Mouse (Mus musculus) heart, embryonic 15.5 days (tissue): ENCODE data around the gene Abca1. TPM values are rescaled to one million over a fixed set of nuclear protein-coding genes. Genes with fewer than 3 reads are reported as not detected.

Experiments used
- ATAC-seq: fragments of 200-750 bp; cut with Nextera tagmentation; replicated peaks from 2 replicates; pipeline ENCODE4 v1.8.0; 2017; ENCODE audit warnings: low read depth, moderate TSS enrichment; ENCODE audit not compliant: insufficient number of reproducible peaks, insufficient read depth, low FRiP score
- H3K27ac ChIP-seq: fragments of 300-500 bp; sonication (generic); 2 replicates; pipeline ENCODE4 v1.5.1; 2015; ENCODE audit warnings: mild to moderate bottlenecking, inconsistent platforms
- H3K27me3 ChIP-seq: fragments of 300-500 bp; sonication (generic); 2 replicates; pipeline ENCODE4 v1.6.1; 2015; ENCODE audit warnings: inconsistent platforms
- H3K36me3 ChIP-seq: fragments of 300-500 bp; sonication (generic); 2 replicates; pipeline ENCODE4 v1.6.1; 2015; ENCODE audit warnings: mild to moderate bottlenecking, inconsistent platforms
- H3K4me1 ChIP-seq: fragments of 300-500 bp; sonication (generic); replicated peaks from 2 replicates; pipeline ENCODE4 v1.6.1; 2015; ENCODE audit warnings: inconsistent platforms
- H3K4me2 ChIP-seq: fragments of 300-500 bp; sonication (generic); 2 replicates; pipeline ENCODE4 v1.6.1; 2015; ENCODE audit warnings: inconsistent platforms, mild to moderate bottlenecking, moderate library complexity
- H3K4me3 ChIP-seq: fragments of 300-500 bp; sonication (generic); 2 replicates; pipeline ENCODE4 v1.5.1; 2015; ENCODE audit warnings: mild to moderate bottlenecking, inconsistent platforms
- H3K9ac ChIP-seq: fragments of 300-500 bp; sonication (generic); 2 replicates; pipeline ENCODE4 v1.6.1; 2015; ENCODE audit warnings: mild to moderate bottlenecking, inconsistent platforms
- H3K9me3 ChIP-seq: fragments of 300-500 bp; sonication (generic); replicated peaks from 2 replicates; pipeline ENCODE4 v1.6.1; 2016; ENCODE audit warnings: inconsistent platforms
- WGBS: fragments of 180-500 bp; shearing (Covaris S2); methylation state at CpG from one replicate; pipeline ENCODE4 v1.1.7; 2015; ENCODE audit warnings: mixed read lengths; 5-methylcytosine and 5-hydroxymethylcytosine counted together
- polyA plus RNA-seq: library from polyadenylated mRNA; unstranded; fragments of >200 nt; fragmentation: Nextera tagmentation; extraction: Ambion mirVana; gene quantifications from 2 replicates; pipeline ENCODE4 v1.2.1, GENCODE M21; 2015

Gene Abca1
- polyA plus RNA-seq, 1 experiment from 2014 or later: 4.4 TPM

GRCm38 (mm10) chr4:52999449-52999848, 160.2 kb downstream of the Abca1 start:
- Histone ChIP-seq H3K36me3 (no peaks in the 10 kb centered on the region), H3K27ac (no peak overlapping the region), H3K4me3 (no peak overlapping the region), H3K4me2 (no peak overlapping the region), H3K9me3 (no peaks in the 10 kb centered on the region), H3K4me1 (no peaks in the 10 kb centered on the region), H3K27me3 (no peaks in the 10 kb centered on the region), H3K9ac (no peak overlapping the region)
- ATAC-seq: no peak
- 90% methylated on average over 6 of the region's 6 CpGs for WGBS

- H3K4me3 ChIP-seq: peak within 1 kb of the TSS; percentile 20; the same call in 1 of the 2 replicates
- no peaks in the 10 kb centered on the region for H3K27me3 ChIP-seq
- peaks cover 4% of the 10 kb centered on the region; the same call in 1 of the 2 replicates for H3K4me1 ChIP-seq
- no peaks in the 10 kb centered on the region for H3K36me3 ChIP-seq
- no peak within 1 kb of the TSS for H3K9ac ChIP-seq
- no peak within 1 kb of the TSS for H3K27ac ChIP-seq
- peak within 1 kb of the TSS; percentile 55 for H3K4me2 ChIP-seq
- WGBS: 24% methylated on average over 12 of the region's 12 CpGs
- H3K9me3 ChIP-seq: no peaks in the 10 kb centered on the region
- no peak for ATAC-seq
These were observed 170.4 kb downstream of the Abca1 start, which contains the start of gene Nipsnap3a for GRCm38 (mm10) chr4:52989248-52989647. Gene Nipsnap3a, plus strand, starts transcription at chr4:52989272.

GRCm38 (mm10) chr4:52986266-52986665, 173.4 kb downstream of the Abca1 start:
- Histone ChIP-seq H3K9ac (no peak overlapping the region), H3K27ac (no peak overlapping the region), H3K9me3 (no peaks in the 10 kb centered on the region), H3K36me3 (no peaks in the 10 kb centered on the region), H3K4me3 (no peak overlapping the region), H3K4me1 (peaks cover 4% of the 10 kb centered on the region; the same call in 1 of the 2 replicates), H3K4me2 (no peak overlapping the region), H3K27me3 (no peaks in the 10 kb centered on the region)
- ATAC-seq: no peak
- 86% methylated on average over 2 of the region's 2 CpGs for WGBS

GRCm38 (mm10) chr4:52985216-52985615, 174.5 kb downstream of the Abca1 start:
- no peak for ATAC-seq
- Histone ChIP-seq H3K4me2 (no peak overlapping the region), H3K9me3 (no peaks in the 10 kb centered on the region), H3K27ac (no peak overlapping the region), H3K36me3 (no peaks in the 10 kb centered on the region), H3K4me3 (no peak overlapping the region), H3K27me3 (no peaks in the 10 kb centered on the region), H3K9ac (no peak overlapping the region), H3K4me1 (peaks cover 4% of the 10 kb centered on the region; the same call in 1 of the 2 replicates)
- 61% methylated on average over 2 of the region's 2 CpGs for WGBS

Other genes with a start within 250 kb of the Abca1 start
- not detected in 2 replicates for gene Olfr272, start 240.7 kb downstream of the Abca1 start, polyA plus RNA-seq
- gene Olfr270, start 195.3 kb downstream of the Abca1 start, polyA plus RNA-seq: not detected in 2 replicates
- gene Nipsnap3a, start 170.6 kb downstream of the Abca1 start, polyA plus RNA-seq: not detected in 2 replicates
- 60.6 and 61.6 TPM in 2 replicates for gene Nipsnap3b, start 148.0 kb downstream of the Abca1 start, polyA plus RNA-seq